Mouse (Mus musculus) liver, embryonic 11.5 days (tissue): ENCODE data around the gene Nav2. TPM values are rescaled to one million over a fixed set of nuclear protein-coding genes. Genes with fewer than 3 reads are reported as not detected.

Experiments used
- ATAC-seq: fragments of 200-750 bp; cut with Nextera tagmentation; replicated peaks from 2 replicates; pipeline ENCODE4 v1.8.0; 2017; ENCODE audit warnings: moderate number of reproducible peaks, mild to moderate bottlenecking, moderate TSS enrichment, moderate library complexity; ENCODE audit not compliant: low FRiP score
- DNase-seq: peaks from one replicate; pipeline ENCODE4 v3.0.0-alpha.2; 2017; ENCODE audit warnings: low spot score
- H3K27ac ChIP-seq: fragments of 300-500 bp; sonication (generic); 2 replicates; pipeline ENCODE4 v1.5.1; 2014; ENCODE audit warnings: mild to moderate bottlenecking, low read depth, low read length, control low read depth
- H3K27me3 ChIP-seq: fragments of 300-500 bp; sonication (generic); replicated peaks from 2 replicates; pipeline ENCODE4 v1.6.1; 2014; ENCODE audit warnings: low read length, mixed read lengths; ENCODE audit not compliant: control insufficient read depth, insufficient read depth
- H3K36me3 ChIP-seq: fragments of 300-500 bp; sonication (generic); 2 replicates; pipeline ENCODE4 v1.6.1; 2014; ENCODE audit warnings: mild to moderate bottlenecking, low read length, moderate library complexity, mixed read lengths; ENCODE audit not compliant: control insufficient read depth, insufficient read depth
- H3K4me1 ChIP-seq: fragments of 300-500 bp; sonication (generic); replicated peaks from 2 replicates; pipeline ENCODE4 v1.6.1; 2014; ENCODE audit warnings: low read length, mixed read lengths; ENCODE audit not compliant: control insufficient read depth, insufficient read depth
- H3K4me2 ChIP-seq: fragments of 300-500 bp; sonication (generic); 2 replicates; pipeline ENCODE4 v1.6.1; 2014; ENCODE audit warnings: mild to moderate bottlenecking, control low read depth, moderate library complexity
- H3K4me3 ChIP-seq: fragments of 300-500 bp; sonication (generic); 2 replicates; pipeline ENCODE4 v1.5.1; 2014; ENCODE audit warnings: low read depth, low read length, control low read depth
- H3K9ac ChIP-seq: fragments of 300-500 bp; sonication (generic); 2 replicates; pipeline ENCODE4 v1.6.1; 2014; ENCODE audit warnings: low read depth, low read length, control low read depth
- H3K9me3 ChIP-seq: fragments of 300-500 bp; sonication (generic); 2 replicates; pipeline ENCODE4 v1.6.1; 2016; ENCODE audit warnings: low read length, inconsistent platforms, mixed read lengths; ENCODE audit not compliant: control insufficient read depth
- WGBS: fragments of 180-500 bp; shearing (Covaris S2); extraction: QIAGEN DNeasy Blood & Tissue Kit; methylation state at CpG from one replicate; pipeline ENCODE4 v1.1.7; 2014; 5-methylcytosine and 5-hydroxymethylcytosine counted together
- polyA plus RNA-seq: library from polyadenylated mRNA; unstranded; fragments of >200 nt; fragmentation: Nextera tagmentation; extraction: Ambion mirVana; gene quantifications from 2 replicates; pipeline ENCODE4 v1.2.1, GENCODE M21; 2014

Gene Nav2
- polyA plus RNA-seq, 1 experiment from 2014 or later = 6.2 TPM

DNA sequence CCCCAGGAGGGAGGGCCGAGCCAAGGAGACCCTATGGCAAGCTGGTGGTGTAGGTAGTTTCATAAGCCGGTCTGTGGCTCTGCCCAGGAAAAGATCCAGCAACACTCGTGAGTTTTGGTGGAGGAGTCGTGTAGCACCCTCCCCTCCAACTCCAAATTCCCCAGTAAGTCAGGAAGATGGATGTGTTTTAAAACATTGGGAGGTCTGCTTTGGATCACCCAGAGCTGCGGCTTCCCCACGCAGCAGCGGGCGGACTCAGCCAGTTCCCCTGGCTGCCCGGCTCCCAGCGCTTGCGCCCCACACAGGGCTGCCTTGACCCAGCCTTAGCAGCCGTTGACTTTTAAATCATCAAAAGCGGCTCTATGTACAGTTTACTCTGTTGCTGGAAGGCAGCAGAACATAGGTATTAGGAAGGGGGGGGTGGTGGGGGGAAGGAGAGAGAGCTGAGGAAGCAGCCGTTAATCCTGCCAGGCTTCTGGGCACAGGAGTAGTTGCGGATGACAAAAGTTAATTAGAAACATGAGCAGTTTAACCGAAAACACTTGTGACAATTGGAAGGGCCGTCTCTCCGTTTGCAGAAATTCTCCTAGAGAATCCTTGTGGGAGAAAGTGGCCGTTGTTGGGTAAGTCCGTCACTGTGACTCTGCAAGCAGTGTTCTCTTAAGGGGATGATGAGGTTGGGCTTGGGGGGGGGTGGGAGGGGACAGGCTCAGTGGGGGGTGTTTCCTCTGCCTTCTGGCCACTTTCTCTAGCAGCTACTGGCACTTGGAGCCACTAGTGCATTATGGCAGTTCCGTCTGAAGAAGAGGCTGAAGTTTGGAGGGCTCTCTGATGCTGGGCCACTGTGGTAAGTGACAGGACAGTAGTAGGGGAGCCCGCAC lies 542.0 kb downstream of the Nav2 start:
- Histone ChIP-seq H3K4me2 (peak overlapping the region; percentile 53), H3K9me3 (no peaks in the 10 kb centered on the region), H3K9ac (no peak overlapping the region), H3K4me3 (0 out of 2 replicates have a peak overlapping the region, but pooled peaks have one; percentile 24), H3K27me3 (no peaks in the 10 kb centered on the region), H3K36me3 (no peaks in the 10 kb centered on the region; the same call in 1 of the 2 replicates), H3K27ac (peak overlapping the region; percentile 13; the same call in 1 of the 2 replicates), H3K4me1 (peaks cover 3% of the 10 kb centered on the region; the same call in 1 of the 2 replicates)
- WGBS = 14% methylated on average over 22 of the region's 22 CpGs
- ATAC-seq = peak; percentile 63
- no peak for DNase-seq

DNA sequence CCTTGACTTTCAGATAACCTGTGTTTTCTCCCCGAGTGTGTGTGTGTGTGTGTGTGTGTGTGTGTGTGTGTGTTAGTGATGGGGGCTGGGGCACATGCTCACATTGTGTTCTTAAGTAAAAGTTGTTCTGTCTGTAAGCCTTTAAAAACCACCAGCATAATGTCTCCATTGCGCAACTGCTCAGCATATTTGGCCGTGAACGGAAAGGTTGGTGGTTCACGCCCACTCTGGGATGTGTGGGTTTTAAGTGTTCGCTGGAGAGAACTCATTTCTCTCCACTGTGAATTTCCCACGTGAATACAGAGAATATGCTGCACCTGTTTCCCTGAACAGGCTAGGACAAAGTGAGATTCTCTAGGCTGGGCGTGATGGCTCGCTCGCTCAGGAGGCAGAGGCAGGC lies 542.7 kb downstream of the Nav2 start:
- 0 out of 2 replicates have a peak overlapping the region, but pooled peaks have one; percentile 13 for H3K4me3 ChIP-seq
- peak overlapping the region; percentile 53 for H3K4me2 ChIP-seq
- ATAC-seq = no peak
- no peaks in the 10 kb centered on the region for H3K9me3 ChIP-seq
- H3K4me1 ChIP-seq = peaks cover 3% of the 10 kb centered on the region; the same call in 1 of the 2 replicates
- no peaks in the 10 kb centered on the region; the same call in 1 of the 2 replicates for H3K36me3 ChIP-seq
- WGBS = 73% methylated on average over 10 of the region's 10 CpGs
- DNase-seq = no peak
- no peaks in the 10 kb centered on the region for H3K27me3 ChIP-seq
- no peak overlapping the region for H3K9ac ChIP-seq
- no peak overlapping the region for H3K27ac ChIP-seq

DNA sequence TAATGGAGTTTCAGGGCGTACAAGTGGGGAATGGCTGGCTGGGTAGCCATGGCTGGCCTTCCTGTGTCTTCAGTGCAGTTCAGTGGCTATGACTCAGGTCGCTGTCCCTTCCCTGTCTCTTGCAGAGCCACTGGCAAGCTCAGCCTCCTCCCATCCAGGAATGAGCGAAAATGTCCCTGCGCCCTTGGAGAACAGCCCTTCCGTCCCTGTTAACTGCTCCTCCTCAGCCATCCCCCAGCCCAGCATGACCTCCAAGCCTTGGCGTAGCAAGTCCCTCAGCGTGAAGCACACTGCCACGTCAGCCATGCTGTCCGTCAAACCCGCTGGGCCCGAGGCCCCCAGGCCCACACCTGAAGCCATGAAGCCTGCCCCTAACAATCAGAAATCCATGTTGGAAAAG lies 543.8 kb downstream of the Nav2 start:
- Histone ChIP-seq H3K27me3 (no peaks in the 10 kb centered on the region), H3K27ac (no peak overlapping the region), H3K4me2 (peak overlapping the region; percentile 1; the same call in 1 of the 2 replicates), H3K4me3 (no peak overlapping the region), H3K9ac (no peak overlapping the region), H3K36me3 (no peaks in the 10 kb centered on the region; the same call in 1 of the 2 replicates), H3K9me3 (no peaks in the 10 kb centered on the region), H3K4me1 (peaks cover 3% of the 10 kb centered on the region; the same call in 1 of the 2 replicates)
- ATAC-seq (no peak), DNase-seq (no peak)
- 73% methylated on average over 11 of the region's 11 CpGs for WGBS

DNA sequence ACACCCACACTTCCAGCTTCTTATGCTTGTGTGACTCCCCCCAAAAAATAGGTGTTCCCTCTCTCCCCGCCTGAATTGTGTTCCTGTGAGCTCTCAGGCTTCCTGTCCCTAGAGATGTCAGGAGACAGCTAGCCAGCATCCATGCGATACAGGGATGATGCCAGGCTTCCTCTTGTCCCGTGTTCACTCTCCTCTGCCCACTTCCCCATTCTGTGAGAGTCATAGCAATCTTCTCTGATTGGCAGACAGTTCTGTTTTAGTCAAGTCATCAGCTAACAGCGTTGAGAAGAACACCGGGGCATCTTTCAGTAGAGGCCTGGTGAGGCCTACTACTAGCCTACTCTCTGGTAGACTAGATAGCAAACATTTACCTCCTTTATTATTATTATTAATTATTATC lies 546.1 kb downstream of the Nav2 start:
- Histone ChIP-seq H3K4me1 (peaks cover 3% of the 10 kb centered on the region; the same call in 1 of the 2 replicates), H3K4me2 (no peak overlapping the region), H3K27me3 (no peaks in the 10 kb centered on the region), H3K9ac (no peak overlapping the region), H3K4me3 (no peak overlapping the region), H3K36me3 (no peaks in the 10 kb centered on the region; the same call in 1 of the 2 replicates), H3K9me3 (no peaks in the 10 kb centered on the region), H3K27ac (no peak overlapping the region)
- 53% methylated on average over 5 of the region's 5 CpGs for WGBS
- DNase-seq = no peak
- no peak for ATAC-seq

DNA sequence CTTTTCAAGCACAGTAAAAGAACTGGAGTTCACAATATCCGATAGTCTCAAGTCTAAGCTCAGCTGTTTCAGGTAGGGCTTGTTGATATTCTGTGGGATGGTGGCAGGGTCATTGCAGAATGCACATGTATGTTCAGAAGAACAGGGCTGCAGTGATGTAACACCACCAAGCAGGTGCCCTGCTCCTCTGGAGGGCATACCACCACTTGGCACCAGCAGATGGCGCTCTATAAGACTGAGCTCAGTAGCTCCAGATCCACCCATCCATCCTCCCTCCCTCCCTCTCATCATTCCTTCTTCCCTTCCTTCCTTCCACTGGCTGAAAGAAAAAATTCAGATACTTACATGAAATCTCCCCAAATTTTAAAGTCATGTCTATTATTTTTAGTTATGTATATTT lies 547.6 kb downstream of the Nav2 start:
- DNase-seq = no peak
- Histone ChIP-seq H3K4me1 (no peaks in the 10 kb centered on the region), H3K27ac (no peak overlapping the region), H3K36me3 (no peaks in the 10 kb centered on the region; the same call in 1 of the 2 replicates), H3K4me2 (no peak overlapping the region), H3K9me3 (no peaks in the 10 kb centered on the region), H3K4me3 (no peak overlapping the region), H3K27me3 (no peaks in the 10 kb centered on the region), H3K9ac (no peak overlapping the region)
- WGBS = 48% methylated on average over 2 of the region's 2 CpGs
- no peak for ATAC-seq

DNA sequence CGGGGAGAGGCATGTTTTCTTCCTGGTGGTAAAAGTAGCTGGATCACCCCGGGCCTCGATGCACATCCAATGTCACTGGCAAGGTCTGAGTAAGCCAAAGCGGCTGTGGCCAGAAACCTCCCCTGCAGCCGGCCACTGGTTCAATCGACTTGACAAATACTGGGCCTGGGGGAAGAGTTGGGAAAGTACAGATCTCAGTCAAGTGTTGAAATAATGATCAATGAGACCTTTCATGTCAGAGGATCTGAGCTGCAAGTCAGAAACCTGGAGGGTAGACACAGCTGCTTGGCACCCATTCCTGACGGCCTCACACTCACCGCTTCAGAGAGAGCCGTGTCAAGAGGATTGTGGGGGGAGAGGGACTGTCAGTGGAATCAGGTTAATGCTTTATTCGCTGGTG lies 548.9 kb downstream of the Nav2 start:
- Histone ChIP-seq H3K9ac (no peak overlapping the region), H3K4me3 (no peak overlapping the region), H3K27me3 (no peaks in the 10 kb centered on the region), H3K9me3 (no peaks in the 10 kb centered on the region), H3K36me3 (no peaks in the 10 kb centered on the region; the same call in 1 of the 2 replicates), H3K4me2 (no peak overlapping the region), H3K4me1 (no peaks in the 10 kb centered on the region), H3K27ac (no peak overlapping the region)
- 64% methylated on average over 10 of the region's 10 CpGs for WGBS
- ATAC-seq = peak; percentile 49
- DNase-seq = no peak

DNA sequence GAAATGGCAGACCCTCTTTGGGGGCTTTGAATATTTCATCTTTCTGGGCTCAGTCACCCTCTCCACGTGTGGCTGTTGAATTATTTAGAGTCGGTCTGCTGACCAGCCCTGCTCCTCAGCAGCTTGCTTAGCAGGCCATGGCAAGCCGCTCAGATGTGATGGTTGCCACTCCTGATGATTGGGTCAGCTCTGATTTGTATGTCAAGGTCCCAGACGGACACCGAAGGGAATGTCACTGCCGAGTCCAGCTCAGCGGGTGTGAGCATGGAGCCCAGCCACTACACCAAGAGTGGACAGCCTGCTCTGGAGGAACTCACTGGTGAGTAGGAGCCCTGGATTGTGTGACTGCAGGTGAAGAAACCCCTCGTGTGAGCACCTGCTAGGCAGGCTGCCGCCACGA lies 549.4 kb downstream of the Nav2 start:
- H3K27me3 ChIP-seq = no peaks in the 10 kb centered on the region
- no peaks in the 10 kb centered on the region; the same call in 1 of the 2 replicates for H3K36me3 ChIP-seq
- H3K9ac ChIP-seq = no peak overlapping the region
- no peak overlapping the region; the same call in 1 of the 2 replicates for H3K27ac ChIP-seq
- DNase-seq (no peak), ATAC-seq (no peak)
- no peaks in the 10 kb centered on the region for H3K4me1 ChIP-seq
- H3K4me3 ChIP-seq = no peak overlapping the region
- no peak overlapping the region for H3K4me2 ChIP-seq
- H3K9me3 ChIP-seq = no peaks in the 10 kb centered on the region
- WGBS = 78% methylated on average over 10 of the region's 10 CpGs

DNA sequence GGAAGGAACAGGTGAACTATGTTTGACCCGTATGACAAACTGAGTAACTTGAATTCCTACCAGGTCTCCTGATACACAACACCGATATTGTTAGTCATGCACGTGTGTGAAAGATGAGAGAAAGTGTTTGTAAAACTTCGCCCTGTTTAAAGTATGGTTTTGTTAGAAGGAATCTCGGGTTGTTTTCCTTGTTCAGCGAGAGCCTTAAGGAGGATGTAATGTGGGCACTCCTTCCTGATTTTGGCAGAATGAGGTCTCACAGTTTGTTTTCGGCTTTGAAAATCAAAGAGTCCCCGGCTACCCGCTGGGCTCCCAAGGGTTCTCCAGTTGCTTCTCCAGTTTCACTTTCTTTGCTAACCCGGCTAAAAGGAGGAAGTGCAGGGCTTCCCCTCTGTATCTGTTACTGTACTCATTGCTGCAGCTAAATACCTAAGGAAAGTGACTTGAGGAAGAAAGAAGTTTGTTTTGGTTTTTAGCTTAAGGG lies 553.9 kb downstream of the Nav2 start:
- Histone ChIP-seq H3K9ac (0 out of 2 replicates have a peak overlapping the region, but pooled peaks have one; percentile 13), H3K4me3 (peak overlapping the region; percentile 3; the same call in 1 of the 2 replicates), H3K4me2 (peak overlapping the region; percentile 47), H3K9me3 (no peaks in the 10 kb centered on the region), H3K27me3 (no peaks in the 10 kb centered on the region), H3K27ac (no peak overlapping the region), H3K36me3 (no peaks in the 10 kb centered on the region), H3K4me1 (no peaks in the 10 kb centered on the region)
- no peak for ATAC-seq
- DNase-seq = no peak
- WGBS = 13% methylated on average over 10 of the region's 10 CpGs
